Mouse (Mus musculus) intestine, postnatal 0 days (tissue): ENCODE data around the gene Schip1. TPM values are rescaled to one million over a fixed set of nuclear protein-coding genes. Genes with fewer than 3 reads are reported as not detected.

Experiments used
- ATAC-seq: fragments of 200-750 bp; cut with Nextera tagmentation; 2 replicates; pipeline ENCODE4 v1.8.0; 2017; ENCODE audit warnings: mild to moderate bottlenecking, moderate TSS enrichment, moderate library complexity
- H3K27ac ChIP-seq: fragments of 300-500 bp; sonication (generic); 2 replicates; pipeline ENCODE4 v1.5.1; 2014; ENCODE audit warnings: mild to moderate bottlenecking, low read depth, low read length, moderate library complexity
- H3K27me3 ChIP-seq: fragments of 300-500 bp; sonication (generic); replicated peaks from 2 replicates; pipeline ENCODE4 v1.6.1; 2014; ENCODE audit warnings: low read length, mixed read lengths; ENCODE audit not compliant: control insufficient read depth, insufficient read depth
- H3K36me3 ChIP-seq: fragments of 300-500 bp; sonication (generic); 2 replicates; pipeline ENCODE4 v1.6.1; 2014; ENCODE audit warnings: mild to moderate bottlenecking, moderate library complexity; ENCODE audit not compliant: control insufficient read depth, insufficient read depth
- H3K4me1 ChIP-seq: fragments of 300-500 bp; sonication (generic); replicated peaks from 2 replicates; pipeline ENCODE4 v1.6.1; 2014; ENCODE audit warnings: antibody characterized with exemption, low read length, mixed read lengths; ENCODE audit not compliant: control insufficient read depth, insufficient read depth
- H3K4me2 ChIP-seq: fragments of 300-500 bp; sonication (generic); replicated peaks from 2 replicates; pipeline ENCODE4 v1.6.1; 2014; ENCODE audit warnings: low read depth, mild to moderate bottlenecking, moderate library complexity
- H3K4me3 ChIP-seq: fragments of 300-500 bp; sonication (generic); 2 replicates; pipeline ENCODE4 v1.5.1; 2014; ENCODE audit warnings: low read depth, low read length
- H3K9ac ChIP-seq: fragments of 300-500 bp; sonication (generic); 2 replicates; pipeline ENCODE4 v1.6.1; 2014; ENCODE audit warnings: mild to moderate bottlenecking, low read depth, low read length
- H3K9me3 ChIP-seq: fragments of 300-500 bp; sonication (generic); 2 replicates; pipeline ENCODE4 v1.6.1; 2016; ENCODE audit warnings: mixed run types; ENCODE audit not compliant: control insufficient read depth
- CTCF ChIP-seq: sonication (generic); IDR thresholded peaks from 2 replicates; pipeline ENCODE4 v1.5.1; 2016; ENCODE audit warnings: low read depth, mild to moderate bottlenecking, control low read depth, antibody characterized with exemption, moderate library complexity
- WGBS: fragments of 180-500 bp; shearing (Covaris S2); extraction: QIAGEN DNeasy Blood & Tissue Kit; methylation state at CpG from one replicate; pipeline ENCODE4 v1.1.7; 2014; 5-methylcytosine and 5-hydroxymethylcytosine counted together
- polyA plus RNA-seq: library from polyadenylated mRNA; unstranded; fragments of >200 nt; fragmentation: Nextera tagmentation; extraction: Ambion mirVana; gene quantifications from 2 replicates; pipeline ENCODE4 v1.2.1, GENCODE M21; 2015

The Schip1 gene
- polyA plus RNA-seq, 1 experiment from 2014 or later, result 24.2 TPM

- Histone ChIP-seq H3K27me3 (no peaks in the 10 kb centered on the region), H3K9me3 (no peaks in the 10 kb centered on the region), H3K9ac (no peak overlapping the region), H3K27ac (no peak overlapping the region), H3K4me3 (no peak overlapping the region), H3K36me3 (no peaks in the 10 kb centered on the region), H3K4me1 (0 out of 2 replicates have a peak, but pooled peaks cover 2% of the 10 kb centered on the region), H3K4me2 (no peak overlapping the region)
- TF ChIP-seq CTCF, result no peak
- 86% methylated on average over 4 of the region's 4 CpGs for WGBS
- ATAC-seq, result no peak
Observed at GRCm38 (mm10) chr3:68585213-68585612, 520.6 kb downstream of the Schip1 start.

GRCm38 (mm10) chr3:68586646-68587064, 522.1 kb downstream of the Schip1 start:
- no peak overlapping the region for H3K27ac ChIP-seq
- 26% methylated on average over 9 of the region's 9 CpGs for WGBS
- TF ChIP-seq CTCF, result no peak
- H3K4me2 ChIP-seq, result no peak overlapping the region
- 0 out of 2 replicates have a peak, but pooled peaks cover 2% of the 10 kb centered on the region for H3K4me1 ChIP-seq
- no peaks in the 10 kb centered on the region for H3K9me3 ChIP-seq
- ATAC-seq, result no peak
- H3K27me3 ChIP-seq, result no peaks in the 10 kb centered on the region
- H3K4me3 ChIP-seq, result no peak overlapping the region
- H3K36me3 ChIP-seq, result no peaks in the 10 kb centered on the region
- no peak overlapping the region for H3K9ac ChIP-seq

GRCm38 (mm10) chr3:68587567-68588245, 523.1 kb downstream of the Schip1 start:
- Histone ChIP-seq H3K27ac (no peak overlapping the region), H3K9me3 (no peaks in the 10 kb centered on the region), H3K9ac (no peak overlapping the region), H3K4me3 (no peak overlapping the region), H3K27me3 (no peaks in the 10 kb centered on the region), H3K4me2 (no peak overlapping the region), H3K36me3 (no peaks in the 10 kb centered on the region), H3K4me1 (0 out of 2 replicates have a peak, but pooled peaks cover 2% of the 10 kb centered on the region)
- no peak for TF ChIP-seq CTCF
- ATAC-seq, result no peak
- 63% methylated on average over 10 of the region's 10 CpGs for WGBS

GRCm38 (mm10) chr3:68589220-68589840, 524.7 kb downstream of the Schip1 start:
- Histone ChIP-seq H3K4me1 (peaks cover 6% of the 10 kb centered on the region; the same call in 1 of the 2 replicates), H3K27ac (no peak overlapping the region), H3K4me3 (no peak overlapping the region), H3K9me3 (no peaks in the 10 kb centered on the region), H3K9ac (no peak overlapping the region), H3K36me3 (no peaks in the 10 kb centered on the region), H3K4me2 (no peak overlapping the region), H3K27me3 (no peaks in the 10 kb centered on the region)
- 78% methylated on average over 9 of the region's 9 CpGs for WGBS
- no peak for ATAC-seq
- no peak for TF ChIP-seq CTCF

DNA sequence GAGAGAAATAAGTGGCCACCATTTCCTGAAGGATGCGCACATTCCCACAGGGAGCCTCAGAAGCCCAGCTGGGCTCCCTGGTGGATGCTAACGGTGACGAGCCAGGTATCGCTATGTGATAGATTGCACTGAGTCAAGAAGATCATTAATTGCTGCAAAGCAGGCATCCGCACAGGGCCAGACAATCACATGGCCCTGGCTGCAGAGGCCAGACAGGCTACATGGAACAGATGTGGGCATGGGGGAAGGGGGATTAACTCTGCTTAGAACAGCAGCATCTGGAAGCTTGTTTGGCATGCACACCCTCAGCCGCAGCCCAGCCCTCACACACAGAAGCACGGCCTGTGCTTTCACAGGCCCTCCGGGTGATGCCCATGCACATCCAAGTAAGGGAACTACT, 525.8 kb downstream of the Schip1 start:
- no peaks in the 10 kb centered on the region for H3K36me3 ChIP-seq
- ATAC-seq, result no peak
- no peak overlapping the region for H3K4me3 ChIP-seq
- H3K9ac ChIP-seq, result no peak overlapping the region
- no peaks in the 10 kb centered on the region for H3K9me3 ChIP-seq
- H3K27me3 ChIP-seq, result no peaks in the 10 kb centered on the region
- peaks cover 6% of the 10 kb centered on the region; the same call in 1 of the 2 replicates for H3K4me1 ChIP-seq
- H3K27ac ChIP-seq, result no peak overlapping the region
- WGBS, result 61% methylated on average over 8 of the region's 8 CpGs
- H3K4me2 ChIP-seq, result no peak overlapping the region
- no peak for TF ChIP-seq CTCF

DNA sequence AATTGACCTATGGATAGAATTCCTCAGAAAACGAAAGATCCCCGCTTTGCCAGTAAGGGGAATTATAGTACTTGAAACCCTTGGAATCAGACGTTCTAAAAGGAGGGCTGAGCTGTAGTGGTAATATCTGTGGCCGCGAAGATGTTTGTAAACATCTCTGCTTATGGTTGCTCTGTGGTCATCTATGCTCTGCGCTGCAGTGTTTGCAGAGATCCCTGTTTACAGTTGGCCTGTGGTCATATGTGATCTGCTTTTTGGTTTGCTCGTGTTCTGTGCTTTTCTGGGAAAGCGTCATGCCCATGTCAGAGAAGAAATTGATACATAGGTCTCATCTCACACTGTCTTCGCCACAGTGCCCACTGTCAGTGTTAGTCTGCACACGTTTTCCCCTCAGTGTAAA, 528.0 kb downstream of the Schip1 start:
- Histone ChIP-seq H3K27me3 (no peaks in the 10 kb centered on the region), H3K9me3 (no peaks in the 10 kb centered on the region), H3K4me3 (no peak overlapping the region), H3K4me1 (peaks cover 3% of the 10 kb centered on the region; the same call in 1 of the 2 replicates), H3K36me3 (no peaks in the 10 kb centered on the region), H3K27ac (peak overlapping the region; percentile 46), H3K9ac (no peak overlapping the region), H3K4me2 (no peak overlapping the region; the same call in 1 of the 2 replicates)
- ATAC-seq, result no peak
- WGBS, result 65% methylated on average over 10 of the region's 10 CpGs
- TF ChIP-seq CTCF, result no peak
